Mouse (Mus musculus) liver, embryonic 14.5 days (tissue): Measurements from ENCODE around the gene Spata19.

ENCODE experiments used
- CTCF ChIP-seq: IDR thresholded peaks from 2 replicates; pipeline ENCODE4 v1.5.1; 2016; ENCODE audit warnings: antibody characterized with exemption, low read depth, control low read depth
- EP300 ChIP-seq: IDR thresholded peaks from 2 replicates; pipeline ENCODE4 v1.6.1; 2016; ENCODE audit warnings: antibody characterized with exemption, low read depth

DNA sequence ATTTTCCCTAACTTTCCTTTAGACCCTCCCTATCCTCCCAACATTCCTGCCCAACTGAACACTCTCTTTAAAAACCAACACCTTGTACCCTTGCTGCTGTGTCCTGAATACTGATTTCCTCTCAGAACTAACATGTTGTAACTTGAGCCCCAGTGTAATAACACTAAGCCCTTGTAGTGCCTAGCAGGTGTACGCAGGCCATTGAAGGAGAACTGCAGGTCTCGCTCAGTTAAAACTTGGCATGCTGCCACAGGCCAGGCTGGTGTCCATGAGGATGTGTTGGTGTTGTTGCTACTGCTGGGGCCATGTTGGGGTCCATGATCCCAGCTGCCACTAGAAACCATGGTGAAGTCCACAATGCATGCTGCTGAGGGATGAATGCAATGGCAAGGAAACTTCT, 27.5 kb upstream of the Spata19 start:
- TF ChIP-seq CTCF: no peak
- no peak for TF ChIP-seq EP300
